ENCODE assay signal across 21 mouse cellular contexts in the genomic region with DNA sequence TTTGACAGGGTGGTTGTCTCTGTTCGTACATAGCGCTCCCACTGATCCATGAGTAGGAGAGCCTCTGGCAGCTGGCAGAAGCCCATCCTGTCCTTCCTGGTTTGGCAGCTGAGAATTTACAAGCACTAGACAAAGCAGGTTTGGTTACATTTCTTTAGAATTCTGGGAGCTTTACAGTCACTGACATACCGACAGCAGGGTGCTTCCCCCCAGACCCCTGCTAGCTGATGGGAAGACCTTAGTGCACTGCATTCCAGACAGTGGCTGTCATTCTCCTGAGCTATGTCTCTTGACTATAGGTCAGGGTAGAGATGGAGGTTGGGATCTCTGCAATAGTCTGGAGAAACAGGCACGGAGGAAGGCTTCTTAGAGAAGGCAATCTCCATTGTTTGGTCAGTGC.
A peak's percentile ranks its signal among the peaks of the same experiment; 100 is the strongest.
DNase-seq lines count a peak whose midpoint lies in the region; ATAC-seq and TF ChIP-seq lines count a peak whose summit lies in the region.
"Had no signal": no experiment of that assay in that cellular context is flagged by ENCODE, and none has a peak within 500 bp of the region (broad histone marks: within the 10 kb centered on the region; RNA-seq: fewer than 3 reads in every experiment).

No protein-coding gene starts in this region.

- no peak for TF ChIP-seq POLR2A in limb, embryonic 14.5 days (IDR thresholded peaks at IDR 0.05; ENCODE audit: borderline replicate concordance, extremely low read depth, insufficient read depth, insufficient read length)

- H3K4me3 ChIP-seq in limb, embryonic 14.5 days (replicated peaks; ENCODE audit: low read length), result no peak overlapping the region
- no peak overlapping the region for H3K4me3 ChIP-seq in kidney, embryonic 16.5 days (ENCODE audit: low read length)
- H3K4me3 ChIP-seq: forebrain, embryonic 15.5 days; heart, embryonic 10.5 days; hindbrain, embryonic 13.5 days had no signal

- no peak overlapping the region for H3K9ac ChIP-seq in limb, embryonic 14.5 days (ENCODE audit: low read depth, low read length, severe bottlenecking)
- no peak overlapping the region for H3K9ac ChIP-seq in kidney, embryonic 16.5 days (replicated peaks; ENCODE audit: low read length)
- H3K9ac ChIP-seq: forebrain, embryonic 15.5 days; hindbrain, embryonic 13.5 days had no signal

- no peak overlapping the region for H3K27ac ChIP-seq in limb, embryonic 14.5 days (replicated peaks; ENCODE audit: low read depth, low read length)
- no peak overlapping the region for H3K27ac ChIP-seq in kidney, embryonic 16.5 days (ENCODE audit: low read length)
- H3K27ac ChIP-seq: forebrain, embryonic 15.5 days; heart, embryonic 10.5 days; hindbrain, embryonic 13.5 days had no signal

- no peaks in the 10 kb centered on the region for H3K27me3 ChIP-seq in limb, embryonic 14.5 days (ENCODE audit: control insufficient read depth, insufficient read depth, low read length)
- H3K27me3 ChIP-seq in kidney, embryonic 16.5 days (ENCODE audit: insufficient read depth, low read length), result no peaks in the 10 kb centered on the region
- H3K27me3 ChIP-seq: forebrain, embryonic 15.5 days; hindbrain, embryonic 13.5 days had no signal

- intact Hi-C loops in left cerebral cortex, postnatal 14 days (cut with DNase I), result no loop called here

- no peaks in the 10 kb centered on the region for H3K4me1 ChIP-seq in limb, embryonic 14.5 days (ENCODE audit: control insufficient read depth, insufficient read depth, low read length)
- H3K4me1 ChIP-seq in kidney, embryonic 16.5 days (ENCODE audit: insufficient read depth, low read length), result no peaks in the 10 kb centered on the region
- H3K4me1 ChIP-seq: heart, embryonic 10.5 days; hindbrain, embryonic 13.5 days had no signal

- DNase-seq in embryo, embryonic 10 days (ENCODE audit: low spot score), result peak; percentile 7
- no peak for DNase-seq in embryo, embryonic 9.5 days (ENCODE audit: extremely low spot score)
- DNase-seq in Muller cell, postnatal 12 days (ENCODE audit: inconsistent ontology term), result peak; percentile 40
- DNase-seq in embryo, embryonic 10.5 days (ENCODE audit: low spot score), result peak; percentile 3
- DNase-seq in limb, embryonic 14.5 days (ENCODE audit: low spot score), result peak; percentile 9
- DNase-seq in left cerebral cortex, postnatal 14 days (ENCODE audit: low spot score in 2 of 2), result no peak
- DNase-seq: adrenal gland, adult 8-10 months; adrenal gland, postnatal 36 days; B cell, adult 2 months; cerebellum, adult 2 months; cerebellum, postnatal 10 days; heart, adult 18-20 months; heart, postnatal 10 days; heart, postnatal 4 days had no signal

- ATAC-seq in limb, embryonic 14.5 days (ENCODE audit: low FRiP score, low read depth), result peak; percentile 50; the same call in 1 of the 2 replicates
- ATAC-seq in kidney, embryonic 16.5 days (ENCODE audit: low FRiP score, low TSS enrichment), result no peak
- ATAC-seq: CD4-positive, CD25-positive, alpha-beta regulatory T cell, adult 4 months; forebrain, embryonic 15.5 days; intestine, embryonic 16.5 days had no signal

- WGBS in limb, embryonic 14.5 days, result 52% methylated on average over 4 of the region's 4 CpGs
- 49% methylated on average over 4 of the region's 4 CpGs for WGBS in kidney, embryonic 16.5 days

- H3K4me2 ChIP-seq in limb, embryonic 14.5 days (replicated peaks; ENCODE audit: low read depth, low read length, severe bottlenecking), result no peak overlapping the region
- no peak overlapping the region for H3K4me2 ChIP-seq in kidney, embryonic 16.5 days (replicated peaks; ENCODE audit: low read depth, low read length)
- H3K4me2 ChIP-seq: forebrain, embryonic 15.5 days; hindbrain, embryonic 13.5 days had no signal

- H3K9me3 ChIP-seq in limb, embryonic 14.5 days (ENCODE audit: control insufficient read depth, low read length), result no peaks in the 10 kb centered on the region
- H3K9me3 ChIP-seq in kidney, embryonic 16.5 days (ENCODE audit: low read length), result no peaks in the 10 kb centered on the region
- H3K9me3 ChIP-seq: forebrain, embryonic 15.5 days; G1E; heart, embryonic 10.5 days; hindbrain, embryonic 13.5 days had no signal

- H3K36me3 ChIP-seq in limb, embryonic 14.5 days (ENCODE audit: control insufficient read depth, insufficient read depth, low read length), result no peaks in the 10 kb centered on the region
- H3K36me3 ChIP-seq in kidney, embryonic 16.5 days (ENCODE audit: insufficient read depth, low read length), result no peaks in the 10 kb centered on the region
- H3K36me3 ChIP-seq: forebrain, embryonic 15.5 days; G1E; heart, embryonic 10.5 days; hindbrain, embryonic 13.5 days had no signal

Comparison
In these comparisons a context has a peak if more than half of its experiments do, and no peak if none do; other contexts are left out.
1. DNase-seq: peak in embryo, embryonic 10 days (single experiment), Muller cell, postnatal 12 days (single experiment), embryo, embryonic 10.5 days (single experiment) and limb, embryonic 14.5 days (single experiment); none in embryo, embryonic 9.5 days (single experiment) and left cerebral cortex, postnatal 14 days (0 of 2).